Mouse (Mus musculus): ENCODE results near the gene Prpf8. TPM values are rescaled to one million over a fixed set of nuclear protein-coding genes. Genes with fewer than 3 reads are reported as not detected.
A peak's percentile ranks its signal among the peaks of the same experiment; 100 is the strongest.
"Not testable (repeated sequence)": the region's sequence is repeated elsewhere in the genome, so short reads cannot be mapped to it uniquely, and the experiment has no call there.

Prpf8 gene
- total RNA-seq (2021): 100 to 1,000 TPM; 136 to 137 TPM

GRCm38 (mm10) chr11:75486601-75487285 is at the start of gene Prpf8:
TSS of gene Prpf8 (plus strand) at chr11:75486816.
- peak; percentile 96 for DNase-seq
- intact Hi-C loops (cut with DNase I): no loop called here

DNA sequence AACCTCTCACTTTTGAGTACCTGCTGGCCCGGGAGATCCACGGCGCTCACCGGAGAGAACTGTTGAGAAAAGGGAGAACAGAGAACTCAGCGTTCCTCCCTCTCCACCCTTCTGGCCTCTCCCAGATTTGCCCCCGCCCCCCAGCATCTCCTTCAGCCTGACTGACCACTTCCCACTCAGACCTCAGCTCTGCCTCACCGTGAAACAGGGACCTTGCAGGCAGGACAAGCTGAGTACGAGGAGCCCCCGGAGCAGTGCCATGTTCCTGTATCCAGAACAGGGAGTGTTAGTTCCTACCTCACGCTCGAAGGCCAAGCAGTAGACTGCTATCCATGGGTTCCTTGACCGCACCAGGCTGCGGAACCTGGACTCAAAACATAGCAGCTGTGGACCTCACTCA is 48.4 kb upstream of the Prpf8 start:
- no peak for DNase-seq
- intact Hi-C loops (cut with DNase I): no loop called here

DNA sequence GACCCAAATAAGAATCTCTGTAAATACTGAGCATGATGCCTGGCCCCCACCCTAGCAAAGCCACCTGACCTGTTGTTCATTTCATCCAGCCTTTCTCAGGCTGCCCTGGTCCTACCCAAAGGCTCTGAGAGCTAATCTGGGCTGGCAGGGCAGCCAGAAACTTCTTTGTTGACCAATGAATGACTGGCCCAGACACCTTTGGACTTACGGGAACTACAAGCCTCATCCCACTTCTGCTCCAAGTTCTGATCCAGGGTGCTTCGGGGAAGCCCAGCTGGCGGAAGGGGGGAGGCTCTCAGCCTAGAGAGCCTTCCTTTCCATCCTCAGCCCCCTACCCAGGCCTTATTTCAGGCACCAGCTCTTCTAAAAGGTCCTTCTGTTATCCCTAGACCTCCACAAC is 47.8 kb upstream of the Prpf8 start:
- DNase-seq: no peak
- intact Hi-C loops (cut with DNase I): no loop called here

GRCm38 (mm10) chr11:75439363-75439762 is 47.3 kb upstream of the Prpf8 start, which contains the start of gene Serpinf2:
TSS of gene Serpinf2 (minus strand) at chr11:75439591.
- DNase-seq: no peak
- intact Hi-C loops (cut with DNase I): no loop called here

DNA sequence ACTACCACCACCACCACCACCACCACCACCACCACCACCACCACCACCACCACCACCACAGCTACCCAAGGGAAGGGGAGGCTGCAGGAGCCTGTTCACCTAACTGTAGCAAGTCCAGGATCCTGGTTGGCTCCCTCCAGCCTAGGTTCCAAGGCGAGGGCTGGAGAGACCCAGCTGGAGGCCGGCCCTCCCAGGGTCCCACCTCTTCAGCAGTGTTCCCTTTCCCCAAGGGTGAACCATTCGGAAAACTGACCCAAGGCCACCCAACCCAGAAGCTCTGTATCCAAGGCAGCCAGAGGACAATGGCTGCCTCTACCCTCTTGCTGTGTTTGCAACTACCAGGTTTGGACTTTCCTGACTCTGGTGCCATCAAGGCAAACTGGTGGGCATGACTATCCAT is 46.7 kb upstream of the Prpf8 start:
- DNase-seq: no peak
- intact Hi-C loops (cut with DNase I): no loop called here

DNA sequence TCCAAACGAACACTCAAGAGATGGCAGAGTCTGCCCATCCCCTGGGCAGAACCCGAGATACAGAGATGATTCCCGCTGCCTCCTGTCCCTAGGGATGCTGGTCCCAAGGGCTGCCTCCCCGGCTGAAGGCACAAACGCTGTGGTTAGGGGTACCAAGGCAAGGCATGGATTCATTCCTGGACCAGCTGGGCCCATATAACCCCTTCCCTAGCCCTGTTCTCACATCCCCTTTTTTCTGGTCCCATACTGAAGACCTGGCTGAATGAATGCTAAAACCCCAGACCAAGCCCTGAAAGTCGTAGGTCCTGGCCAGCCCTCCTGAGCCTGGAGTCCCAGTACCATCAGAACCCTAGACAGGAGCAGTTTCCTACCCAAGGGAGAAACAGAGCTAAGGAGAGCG is 45.6 kb upstream of the Prpf8 start:
- DNase-seq: no peak
- intact Hi-C loops (cut with DNase I): no loop called here

GRCm38 (mm10) chr11:75441601-75442000 is 45.0 kb upstream of the Prpf8 start:
- DNase-seq: peak; percentile 62
- intact Hi-C loops (cut with DNase I): no loop called here

- DNase-seq: no peak
- intact Hi-C loops (cut with DNase I): no loop called here
Observed at GRCm38 (mm10) chr11:75443711-75444110, 42.9 kb upstream of the Prpf8 start.

DNA sequence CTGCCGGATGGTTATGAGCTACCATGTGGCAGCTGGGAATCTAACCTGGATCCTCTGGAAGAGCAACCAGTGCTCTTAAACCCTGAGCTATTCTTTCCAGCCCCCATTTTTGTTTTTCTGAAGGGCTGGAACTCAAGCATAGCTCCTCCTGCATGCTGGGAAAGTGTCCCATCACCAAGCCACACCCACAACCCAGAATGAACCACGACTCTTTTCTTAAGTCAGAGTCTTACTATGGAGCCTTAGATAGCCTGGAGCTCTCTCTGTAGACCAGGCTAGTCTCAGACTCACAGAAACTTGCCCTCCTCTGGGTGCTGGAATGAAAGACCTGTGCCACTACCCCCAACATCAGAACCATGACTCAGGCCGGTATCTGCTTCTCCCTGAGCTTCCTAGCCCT is 38.0 kb upstream of the Prpf8 start:
- intact Hi-C loops (cut with DNase I): no loop called here
- no peak for DNase-seq

- intact Hi-C loops (cut with DNase I): no loop called here
- peak; percentile 49 for DNase-seq
Observed at GRCm38 (mm10) chr11:75449695-75450094, 36.9 kb upstream of the Prpf8 start.

- no peak for DNase-seq
- intact Hi-C loops (cut with DNase I): no loop called here
Observed at GRCm38 (mm10) chr11:75450304-75450908, 36.2 kb upstream of the Prpf8 start.

- intact Hi-C loops (cut with DNase I): no loop called here
- DNase-seq: no peak
Observed at GRCm38 (mm10) chr11:75450936-75451335, 35.7 kb upstream of the Prpf8 start.

GRCm38 (mm10) chr11:75452081-75452480 is 34.5 kb upstream of the Prpf8 start:
- intact Hi-C loops (cut with DNase I): no loop called here
- no peak for DNase-seq

DNA sequence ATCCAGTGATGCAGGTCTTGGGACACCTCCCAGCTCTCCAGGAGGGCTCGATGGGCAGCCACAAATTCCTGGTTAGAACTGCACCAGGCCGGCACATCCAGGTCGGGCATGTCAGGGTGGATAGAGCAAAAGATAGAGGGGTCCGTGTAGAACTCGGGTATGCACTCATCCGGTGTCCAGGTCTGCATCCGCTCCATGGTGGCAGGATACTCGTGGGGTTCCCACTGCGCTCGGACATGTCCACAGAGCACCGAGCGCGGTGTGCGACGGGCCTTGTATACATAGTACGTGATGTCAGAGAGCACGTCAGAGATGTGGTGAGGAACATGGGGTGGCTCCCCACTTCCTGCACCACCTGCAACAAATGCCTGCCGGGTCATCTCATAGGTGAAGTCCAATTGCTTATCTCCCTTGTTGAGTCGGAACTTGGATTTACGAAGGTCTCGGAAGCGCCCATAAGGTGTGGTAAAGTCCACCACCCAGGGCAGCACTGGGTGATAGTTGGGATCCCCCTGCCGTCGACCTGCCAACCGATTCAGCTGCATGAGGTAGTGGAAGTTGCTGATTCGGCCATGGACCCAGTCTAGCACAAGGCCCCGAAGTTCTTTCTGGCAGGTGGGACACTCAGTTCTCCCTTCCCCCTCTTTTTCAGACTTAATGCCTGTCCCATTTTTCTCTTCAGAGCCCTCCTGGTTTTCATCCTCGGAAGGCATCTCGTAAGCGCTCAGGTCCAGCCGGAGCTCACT is 33.6 kb upstream of the Prpf8 start:
- no peak for DNase-seq
- intact Hi-C loops (cut with DNase I): no loop called here

DNA sequence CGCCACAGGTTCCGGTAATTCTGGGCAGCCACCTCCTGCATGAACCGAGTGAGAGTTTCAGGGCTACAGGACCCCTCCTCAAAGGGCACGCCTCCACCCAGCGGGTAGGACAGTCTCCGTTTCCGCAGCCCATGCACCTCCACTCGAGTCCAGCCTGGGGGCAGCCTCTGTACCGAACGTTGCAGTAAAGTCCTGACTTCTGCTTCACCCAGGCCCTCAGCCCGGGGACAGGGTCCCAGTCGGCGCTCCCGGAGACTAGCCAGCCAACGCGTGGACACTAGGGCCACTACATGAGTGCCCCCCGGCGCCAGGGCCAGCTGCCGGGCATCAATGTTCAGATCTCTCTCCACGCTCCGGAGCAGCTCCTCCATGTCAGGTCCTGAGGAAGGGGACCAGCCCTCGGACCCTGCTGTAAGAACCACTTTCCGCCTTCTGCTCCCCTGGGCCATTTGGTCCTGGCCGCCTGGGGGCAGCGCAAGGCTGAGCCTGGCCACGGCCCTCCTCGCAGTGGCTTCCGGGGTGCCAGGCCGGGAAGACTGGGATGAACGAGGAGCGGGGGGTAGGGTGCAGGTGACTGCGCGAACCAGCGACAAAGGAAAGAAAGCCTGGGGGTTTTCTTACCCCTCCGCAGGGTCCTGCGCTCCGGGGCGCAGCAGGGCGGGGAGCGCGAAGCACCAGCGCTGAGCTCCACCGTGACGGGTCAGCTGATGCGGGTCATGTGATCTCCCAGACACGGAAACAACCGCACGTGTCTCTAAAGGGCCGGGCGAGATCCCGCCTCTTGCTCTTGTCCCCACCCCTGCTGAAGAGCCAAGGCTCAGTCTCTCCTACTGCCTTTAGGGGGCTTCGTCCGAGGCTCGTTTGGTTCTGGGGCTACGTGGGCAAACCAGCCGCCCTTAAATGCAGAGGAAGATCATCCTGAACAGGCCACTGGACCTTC is 32.4 kb upstream of the Prpf8 start, which contains the start of gene Wdr81:
Gene Wdr81 (minus strand): TSS at position 727 of the 940 bp plus-strand sequence.
- intact Hi-C loops (cut with DNase I): no loop called here
- peak; percentile 85 for DNase-seq

- no peak for DNase-seq
- intact Hi-C loops (cut with DNase I): loop anchor here (5.0 kb wide), 1 partner anchor 273 kb away; no protein-coding TSS in a partner anchor
Observed at GRCm38 (mm10) chr11:75455041-75455736, 31.4 kb upstream of the Prpf8 start.

GRCm38 (mm10) chr11:75455971-75456370 is 30.6 kb upstream of the Prpf8 start:
- DNase-seq: not testable (repeated sequence)
- intact Hi-C loops (cut with DNase I): loop anchor here (5.0 kb wide), 1 partner anchor 274 kb away; no protein-coding TSS in a partner anchor

GRCm38 (mm10) chr11:75456440-75456871 is 30.2 kb upstream of the Prpf8 start:
- intact Hi-C loops (cut with DNase I): loop anchor here (5.0 kb wide), 1 partner anchor 274 kb away; no protein-coding TSS in a partner anchor
- no peak for DNase-seq

DNA sequence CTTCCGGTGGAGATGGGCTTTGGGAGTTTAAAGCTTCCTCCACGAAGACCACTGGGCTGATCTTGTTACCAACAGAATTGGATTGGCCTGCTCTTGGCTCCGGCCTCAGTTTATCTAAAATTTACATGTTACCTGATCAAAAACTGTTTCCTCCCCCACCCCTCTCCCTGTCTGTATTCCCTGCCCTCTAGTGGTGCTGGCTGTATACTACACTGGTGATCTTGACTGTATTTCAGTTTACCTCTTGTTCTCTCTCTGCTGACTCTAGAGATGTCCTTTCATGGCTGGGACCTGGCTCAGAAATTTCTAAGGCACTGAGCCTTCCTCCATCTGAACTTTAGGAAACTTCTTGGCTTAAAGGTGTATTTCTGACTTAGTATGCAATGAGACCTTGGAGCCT is 28.4 kb upstream of the Prpf8 start:
- no peak for DNase-seq
- intact Hi-C loops (cut with DNase I): loop anchor here (5.0 kb wide), 1 partner anchor 276 kb away; no protein-coding TSS in a partner anchor

- intact Hi-C loops (cut with DNase I): loop anchor here (5.0 kb wide), 1 partner anchor 276 kb away; no protein-coding TSS in a partner anchor
- DNase-seq: no peak
Observed at GRCm38 (mm10) chr11:75458628-75459041, 28.0 kb upstream of the Prpf8 start.

All from left cerebral cortex, postnatal 4 days (tissue).